ENCODE assay signal across 8 mouse cellular contexts in the genomic region with DNA sequence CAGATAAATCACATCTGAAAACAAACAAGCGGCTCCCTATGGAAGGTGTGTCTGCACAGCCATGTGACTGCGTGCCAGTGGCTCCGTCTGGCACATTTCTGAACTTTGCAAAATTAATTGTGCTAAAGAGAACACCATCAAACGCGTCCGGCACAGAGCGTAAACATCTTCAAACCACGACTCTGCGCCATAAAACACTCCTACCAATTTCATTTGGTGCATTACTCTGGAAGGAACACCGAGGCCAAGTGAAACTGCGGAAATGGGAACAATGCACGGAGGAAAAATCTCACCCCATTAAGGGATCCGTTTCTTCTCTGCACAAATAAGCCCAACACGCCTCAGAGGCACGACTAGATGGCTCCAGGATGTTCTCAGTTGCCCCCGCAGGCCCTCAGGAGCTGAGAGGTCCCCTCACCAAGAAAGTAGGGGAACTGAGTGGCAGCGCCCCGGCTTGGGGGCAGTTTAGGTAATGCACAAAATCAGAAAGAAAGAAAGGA. TPM values are rescaled to one million over a fixed set of nuclear protein-coding genes. Genes with fewer than 3 reads are reported as not detected.
DNase-seq lines count a peak whose midpoint lies in the region; ATAC-seq and TF ChIP-seq lines count a peak whose summit lies in the region.

No protein-coding gene starts in this region.

- H3K9ac ChIP-seq in forebrain, embryonic 12.5 days = peak overlapping the region; percentile 68
- peak overlapping the region; percentile 88 for H3K9ac ChIP-seq in hindbrain, embryonic 14.5 days
- peak overlapping the region; percentile 9; the same call in 1 of the 2 replicates for H3K9ac ChIP-seq in liver, embryonic 14.5 days (replicated peaks)

- peak overlapping the region; percentile 91 for H3K4me2 ChIP-seq in forebrain, embryonic 12.5 days
- H3K4me2 ChIP-seq in hindbrain, embryonic 14.5 days (replicated peaks) = peak overlapping the region; percentile 89
- peak overlapping the region; percentile 58 for H3K4me2 ChIP-seq in liver, embryonic 14.5 days (ENCODE audit: low read depth)

- H3K36me3 ChIP-seq in megakaryocyte, embryonic 14.5 days (replicated peaks; ENCODE audit: low read length) = peaks cover 6% of the 10 kb centered on the region
- H3K36me3 ChIP-seq in forebrain, embryonic 12.5 days (replicated peaks) = no peaks in the 10 kb centered on the region
- H3K36me3 ChIP-seq in hindbrain, embryonic 14.5 days (replicated peaks; ENCODE audit: control insufficient read depth, insufficient read depth) = no peaks in the 10 kb centered on the region
- no peaks in the 10 kb centered on the region for H3K36me3 ChIP-seq in liver, embryonic 14.5 days (replicated peaks; ENCODE audit: control insufficient read depth, insufficient read depth, low read depth)
- H3K36me3 ChIP-seq in splenic B cell, adult 2 months (ENCODE audit: control insufficient read depth, insufficient read depth, low read length, poor library complexity, severe bottlenecking) = no peaks in the 10 kb centered on the region

- 2% methylated on average over 18 of the region's 18 CpGs for WGBS in forebrain, embryonic 12.5 days
- WGBS in hindbrain, embryonic 14.5 days = 2% methylated on average over 18 of the region's 18 CpGs
- 3% methylated on average over 18 of the region's 18 CpGs for WGBS in liver, embryonic 14.5 days (ENCODE audit: insufficient replicate concordance)

- H3K27me3 ChIP-seq in megakaryocyte, embryonic 14.5 days (replicated peaks) = peaks cover 49% of the 10 kb centered on the region
- H3K27me3 ChIP-seq in forebrain, embryonic 12.5 days = peaks cover 24% of the 10 kb centered on the region
- no peaks in the 10 kb centered on the region for H3K27me3 ChIP-seq in hindbrain, embryonic 14.5 days (ENCODE audit: control insufficient read depth, insufficient read depth, low read length)
- peaks cover 44% of the 10 kb centered on the region for H3K27me3 ChIP-seq in liver, embryonic 14.5 days (ENCODE audit: control insufficient read depth, insufficient read depth, low read length)
- H3K27me3 ChIP-seq in splenic B cell, adult 2 months (ENCODE audit: control insufficient read depth, insufficient read depth, low read length, poor library complexity, severe bottlenecking) = no peaks in the 10 kb centered on the region

- TF ChIP-seq EP300 in liver, embryonic 14.5 days (IDR thresholded peaks at IDR 0.05; ENCODE audit: low read depth) = no peak

- peaks cover 59% of the 10 kb centered on the region for H3K4me1 ChIP-seq in megakaryocyte, embryonic 14.5 days
- peaks cover 19% of the 10 kb centered on the region; the same call in 1 of the 2 replicates for H3K4me1 ChIP-seq in forebrain, embryonic 12.5 days
- peaks cover 18% of the 10 kb centered on the region; the same call in 1 of the 2 replicates for H3K4me1 ChIP-seq in hindbrain, embryonic 14.5 days (replicated peaks; ENCODE audit: control insufficient read depth, insufficient read depth, low read length)
- no peaks in the 10 kb centered on the region; a peak in 2 of 4 replicates for H3K4me1 ChIP-seq in liver, embryonic 14.5 days (replicated peaks; ENCODE audit: control insufficient read depth in 2 of 2, insufficient read depth in 2 of 2, low read length in 1 of 2)

- DNase-seq in hindbrain, embryonic 14.5 days (ENCODE audit: low spot score) = no peak
- no peak for DNase-seq in liver, embryonic 14.5 days (ENCODE audit: low read depth in 3 of 3, low spot score in 3 of 3)
- DNase-seq in splenic B cell, adult 2 months (ENCODE audit: low read depth, low spot score) = peak; percentile 22
- no peak for DNase-seq in spleen, adult 12 weeks (ENCODE audit: low spot score)
- no peak for DNase-seq in adrenal gland, adult 18-20 months (ENCODE audit: low spot score in 2 of 2)

- no peaks in the 10 kb centered on the region for H3K9me3 ChIP-seq in megakaryocyte, embryonic 14.5 days
- H3K9me3 ChIP-seq in forebrain, embryonic 12.5 days = no peaks in the 10 kb centered on the region
- no peaks in the 10 kb centered on the region for H3K9me3 ChIP-seq in hindbrain, embryonic 14.5 days (ENCODE audit: control insufficient read depth, low read length)
- H3K9me3 ChIP-seq in liver, embryonic 14.5 days (ENCODE audit: control insufficient read depth, low read length) = no peaks in the 10 kb centered on the region

- peak overlapping the region; percentile 94 for H3K4me3 ChIP-seq in megakaryocyte, embryonic 14.5 days (replicated peaks)
- peak overlapping the region; percentile 75 for H3K4me3 ChIP-seq in forebrain, embryonic 12.5 days (replicated peaks)
- H3K4me3 ChIP-seq in hindbrain, embryonic 14.5 days (replicated peaks; ENCODE audit: low read length) = peak overlapping the region; percentile 87
- H3K4me3 ChIP-seq in liver, embryonic 14.5 days (ENCODE audit: insufficient read depth in 1 of 2, low read depth in 2 of 2, low read length in 2 of 2) = peak overlapping the region; percentile 58 to 60

- H3K27ac ChIP-seq in forebrain, embryonic 12.5 days = 0 out of 2 replicates have a peak overlapping the region, but pooled peaks have one; percentile 9
- H3K27ac ChIP-seq in hindbrain, embryonic 14.5 days = peak overlapping the region; percentile 90
- no peak overlapping the region; the same call in 1 of the 2 replicates for H3K27ac ChIP-seq in liver, embryonic 14.5 days

- no peak for ATAC-seq in megakaryocyte, adult 5-6 weeks (ENCODE audit: poor library complexity, severe bottlenecking)
- peak; percentile 12 for ATAC-seq in forebrain, embryonic 12.5 days (ENCODE audit: low FRiP score)
- ATAC-seq in hindbrain, embryonic 14.5 days (ENCODE audit: low FRiP score) = peak; percentile 4; the same call in 1 of the 2 replicates
- ATAC-seq in liver, embryonic 14.5 days (ENCODE audit: insufficient read depth) = no peak

- no peak for TF ChIP-seq CTCF in liver, embryonic 14.5 days (IDR thresholded peaks at IDR 0.05; ENCODE audit: low read depth)

RNA-seq across cellular contexts. Expression of a gene that starts 38.3 kb away (rescaled TPM):
- 18.9 TPM in 1 of 2 replicates, not detected in the other for polyA plus RNA-seq in megakaryocyte, embryonic 14.5 days (2012; ENCODE audit: insufficient read depth, low replicate concordance)
- 7.3 and 9.2 TPM in 2 replicates for total RNA-seq in megakaryocyte, adult 5-6 weeks (2015)
- 8.4 and 10.0 TPM in 2 replicates for total RNA-seq in megakaryocyte, adult 5-6 weeks (2017)
- 5.9 and 8.0 TPM in 2 replicates for polyA plus RNA-seq in forebrain, embryonic 12.5 days (2016; fragmentation: Nextera tagmentation; extraction: Ambion mirVana)
- polyA plus RNA-seq in hindbrain, embryonic 14.5 days (2014; fragmentation: Nextera tagmentation; extraction: Ambion mirVana) = 35.2 and 38.7 TPM in 2 replicates
- polyA plus RNA-seq in liver, embryonic 14.5 days (2012; rRNA removed) = 5.8 and 8.1 TPM in 2 replicates
- 22.3 and 24.1 TPM in 2 replicates for polyA plus RNA-seq in liver, embryonic 14.5 days (2014; fragmentation: Nextera tagmentation; extraction: Ambion mirVana)
- total RNA-seq in adrenal gland, adult 18-20 months (2021) = 10 to 100 TPM; 39.1 to 43.0 TPM

Comparison
In these comparisons a context has a peak if more than half of its experiments do, and no peak if none do; other contexts are left out.
1. ATAC-seq: peak in forebrain, embryonic 12.5 days (single experiment) and hindbrain, embryonic 14.5 days (single experiment); none in megakaryocyte, adult 5-6 weeks (single experiment) and liver, embryonic 14.5 days (single experiment).
2. H3K9ac ChIP-seq: peak in every context shown above with its lines; median percentile 88 in hindbrain, embryonic 14.5 days; 68 in forebrain, embryonic 12.5 days; 9 in liver, embryonic 14.5 days.
3. Peak in every context shown above with its lines, with median percentiles within 50 percentile points of each other: H3K4me3 ChIP-seq and H3K4me2 ChIP-seq.